Comparison of ENCODE assay signal across 8 mouse cellular contexts in the genomic region with DNA sequence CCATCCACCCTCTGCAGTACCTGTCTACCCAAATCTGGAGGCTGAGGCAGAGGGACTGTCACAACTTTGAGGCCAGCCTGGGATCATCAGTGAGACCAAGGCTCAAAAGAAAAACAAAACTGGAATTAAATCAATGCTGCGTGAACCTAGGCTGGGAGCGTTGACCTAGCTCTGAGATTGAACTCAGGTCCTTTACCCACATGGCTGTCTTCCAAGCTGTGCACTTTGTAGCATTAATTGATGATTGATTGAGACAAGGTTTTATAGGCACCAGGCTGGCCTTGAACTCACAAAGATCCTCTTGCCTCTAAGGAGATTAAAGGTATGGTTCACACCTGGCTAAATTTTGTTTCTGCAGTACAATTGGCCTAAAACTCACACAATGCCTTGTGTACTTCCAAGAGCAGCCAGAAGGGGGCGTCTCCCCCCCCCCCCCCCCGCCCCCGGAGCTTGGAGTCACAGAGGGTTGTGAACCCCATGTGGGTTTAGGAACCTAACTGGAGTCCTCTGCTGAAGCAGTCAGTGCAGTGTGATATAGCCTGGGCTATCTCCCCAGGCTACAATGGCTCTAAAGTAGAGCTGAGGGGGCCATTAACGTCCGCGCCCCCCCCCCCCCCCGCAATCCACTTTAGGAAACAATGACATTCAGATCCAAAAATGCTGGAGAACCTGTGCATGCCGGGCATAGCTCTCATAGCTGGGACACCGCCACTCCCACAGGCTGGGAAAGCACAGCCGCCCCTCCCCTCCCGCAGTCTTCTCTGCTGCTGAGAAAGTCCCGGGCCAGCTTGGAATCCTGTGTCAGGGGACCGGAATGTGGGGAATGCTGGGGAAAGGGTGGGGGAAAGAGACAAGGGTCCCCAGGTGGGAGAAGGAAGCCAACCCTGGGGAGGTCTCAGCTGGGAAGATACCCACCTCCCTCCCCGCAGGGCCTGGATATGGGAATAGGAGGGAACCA. TPM values are rescaled to one million over a fixed set of nuclear protein-coding genes. Genes with fewer than 3 reads are reported as not detected.
A peak's percentile ranks its signal among the peaks of the same experiment; 100 is the strongest.
DNase-seq lines count a peak whose midpoint lies in the region; ATAC-seq and TF ChIP-seq lines count a peak whose summit lies in the region.

No protein-coding gene starts in this region.

- peak; percentile 95 for DNase-seq in midbrain, embryonic 11.5 days (ENCODE audit: low spot score, missing footprints)
- DNase-seq in midbrain, embryonic 14.5 days = no peak
- DNase-seq in brain, embryonic 14.5 days (ENCODE audit: low read depth) = no peak
- peak; percentile 76 for DNase-seq in limb, embryonic 11.5 days (ENCODE audit: low spot score)
- no peak for DNase-seq in layer of hippocampus, postnatal 25 days (ENCODE audit: extremely low spot score in 1 of 2, low spot score in 1 of 2)
- no peak for DNase-seq in layer of hippocampus, postnatal 36 days

- H3K79me2 ChIP-seq in myocyte (ENCODE audit: control insufficient read depth, insufficient read depth) = no peaks in the 10 kb centered on the region

- H3K9me3 ChIP-seq in midbrain, embryonic 11.5 days (ENCODE audit: control insufficient read depth, low read length) = no peaks in the 10 kb centered on the region
- H3K9me3 ChIP-seq in midbrain, embryonic 14.5 days (ENCODE audit: control insufficient read depth, low read length) = no peaks in the 10 kb centered on the region
- no peaks in the 10 kb centered on the region for H3K9me3 ChIP-seq in heart, embryonic 13.5 days
- no peaks in the 10 kb centered on the region for H3K9me3 ChIP-seq in limb, embryonic 11.5 days (ENCODE audit: control insufficient read depth, low read length)

- no peak overlapping the region for H3K4me2 ChIP-seq in midbrain, embryonic 11.5 days
- H3K4me2 ChIP-seq in midbrain, embryonic 14.5 days (ENCODE audit: low read length) = no peak overlapping the region
- H3K4me2 ChIP-seq in heart, embryonic 13.5 days = peak overlapping the region; percentile 51
- no peak overlapping the region; the same call in 1 of the 2 replicates for H3K4me2 ChIP-seq in limb, embryonic 11.5 days (ENCODE audit: low read depth, severe bottlenecking)
- H3K4me2 ChIP-seq in myocyte (ENCODE audit: low read depth) = peak overlapping the region; percentile 73

- ATAC-seq in midbrain, embryonic 11.5 days (ENCODE audit: low FRiP score) = peak; percentile 31; the same call in 1 of the 2 replicates
- no peak for ATAC-seq in midbrain, embryonic 14.5 days (ENCODE audit: low FRiP score, low TSS enrichment)
- peak; percentile 17; the same call in 1 of the 2 replicates for ATAC-seq in heart, embryonic 13.5 days (ENCODE audit: extremely low read depth, insufficient number of reproducible peaks, low FRiP score, low TSS enrichment)
- ATAC-seq in limb, embryonic 11.5 days (ENCODE audit: insufficient number of reproducible peaks, low FRiP score, low TSS enrichment, low read depth) = 0 out of 2 replicates have a peak, but pooled peaks have one; percentile 36

- H3K27me3 ChIP-seq in midbrain, embryonic 11.5 days (ENCODE audit: control insufficient read depth, insufficient read depth, low read length) = no peaks in the 10 kb centered on the region
- no peaks in the 10 kb centered on the region for H3K27me3 ChIP-seq in midbrain, embryonic 14.5 days (ENCODE audit: control insufficient read depth, insufficient read depth, low read length)
- no peaks in the 10 kb centered on the region for H3K27me3 ChIP-seq in heart, embryonic 13.5 days (replicated peaks)
- no peaks in the 10 kb centered on the region for H3K27me3 ChIP-seq in limb, embryonic 11.5 days (ENCODE audit: control insufficient read depth, insufficient read depth, low read length)
- no peaks in the 10 kb centered on the region for H3K27me3 ChIP-seq in myocyte (ENCODE audit: control insufficient read depth, insufficient read depth, insufficient read length)

- peak; percentile 43; the same call in 1 of the 2 replicates for TF ChIP-seq CTCF in brain, embryonic 14.5 days (IDR thresholded peaks at IDR 0.05; ENCODE audit: borderline replicate concordance, extremely low read depth, insufficient read depth, insufficient read length)

- no peaks in the 10 kb centered on the region for H3K36me3 ChIP-seq in midbrain, embryonic 11.5 days (ENCODE audit: control insufficient read depth, insufficient read depth, low read length)
- H3K36me3 ChIP-seq in midbrain, embryonic 14.5 days (ENCODE audit: control insufficient read depth, insufficient read depth, low read length) = no peaks in the 10 kb centered on the region
- H3K36me3 ChIP-seq in heart, embryonic 13.5 days = no peaks in the 10 kb centered on the region
- H3K36me3 ChIP-seq in limb, embryonic 11.5 days (ENCODE audit: control insufficient read depth, insufficient read depth, low read length) = no peaks in the 10 kb centered on the region
- no peaks in the 10 kb centered on the region for H3K36me3 ChIP-seq in myocyte (ENCODE audit: control insufficient read depth, insufficient read depth)

- no peak overlapping the region for H3K4me3 ChIP-seq in midbrain, embryonic 11.5 days (ENCODE audit: low read depth, low read length)
- H3K4me3 ChIP-seq in midbrain, embryonic 14.5 days (replicated peaks; ENCODE audit: low read depth, low read length) = no peak overlapping the region
- no peak overlapping the region; the same call in 1 of the 2 replicates for H3K4me3 ChIP-seq in heart, embryonic 13.5 days
- H3K4me3 ChIP-seq in limb, embryonic 11.5 days (ENCODE audit: low read depth, low read length) = no peak overlapping the region
- H3K4me3 ChIP-seq in myocyte = peak overlapping the region; percentile 4

- H3K27ac ChIP-seq in midbrain, embryonic 11.5 days (ENCODE audit: low read depth, low read length) = no peak overlapping the region; the same call in 1 of the 2 replicates
- H3K27ac ChIP-seq in midbrain, embryonic 14.5 days (replicated peaks; ENCODE audit: low read depth, low read length) = no peak overlapping the region
- H3K27ac ChIP-seq in heart, embryonic 13.5 days (replicated peaks) = peak overlapping the region; percentile 92
- H3K27ac ChIP-seq in limb, embryonic 11.5 days (replicated peaks; ENCODE audit: low read depth, low read length) = no peak overlapping the region

- WGBS in midbrain, embryonic 11.5 days = 16% methylated on average over 13 of the region's 16 CpGs
- 14% methylated on average over 15 of the region's 16 CpGs for WGBS in midbrain, embryonic 14.5 days
- 15% methylated on average over 13 of the region's 16 CpGs for WGBS in heart, embryonic 13.5 days
- WGBS in limb, embryonic 11.5 days = 25% methylated on average over 10 of the region's 16 CpGs

- no peaks in the 10 kb centered on the region; the same call in 1 of the 2 replicates for H3K4me1 ChIP-seq in midbrain, embryonic 11.5 days (ENCODE audit: control insufficient read depth, insufficient read depth, low read length)
- no peaks in the 10 kb centered on the region for H3K4me1 ChIP-seq in midbrain, embryonic 14.5 days (ENCODE audit: control insufficient read depth, insufficient read depth, low read length)
- peaks cover 58% of the 10 kb centered on the region for H3K4me1 ChIP-seq in heart, embryonic 13.5 days
- H3K4me1 ChIP-seq in limb, embryonic 11.5 days (ENCODE audit: control insufficient read depth, insufficient read depth, low read length) = no peaks in the 10 kb centered on the region

- no peak overlapping the region for H3ac ChIP-seq in myocyte (ENCODE audit: control insufficient read depth, insufficient read length)

- TF ChIP-seq POLR2A in brain, embryonic 14.5 days (IDR thresholded peaks at IDR 0.05; ENCODE audit: borderline replicate concordance, extremely low read depth, insufficient read depth, insufficient read length, poor library complexity, severe bottlenecking) = no peak
- TF ChIP-seq POLR2A in myocyte (IDR thresholded peaks at IDR 0.05; ENCODE audit: insufficient read length, low read depth) = no peak

- H3K9ac ChIP-seq in midbrain, embryonic 11.5 days (ENCODE audit: low read length) = no peak overlapping the region
- H3K9ac ChIP-seq in midbrain, embryonic 14.5 days (replicated peaks; ENCODE audit: low read length) = no peak overlapping the region
- peak overlapping the region; percentile 71 for H3K9ac ChIP-seq in heart, embryonic 13.5 days
- no peak overlapping the region for H3K9ac ChIP-seq in limb, embryonic 11.5 days (ENCODE audit: low read length)

TF ChIP-seq in myocyte, 11 proteins besides CTCF, POLR2A, EP300 and RAD21 (continues in another document):
- no peak for TF ChIP-seq E2F4 (IDR thresholded peaks at IDR 0.05; ENCODE audit: insufficient read depth)
- TF ChIP-seq POLR2AphosphoS2 (IDR thresholded peaks at IDR 0.05; ENCODE audit: insufficient read length, low read depth) = no peak

RNA-seq across cellular contexts. Expression of a gene that starts 31.0 kb away (rescaled TPM):
- 10.1 and 11.3 TPM in 2 replicates for polyA plus RNA-seq in midbrain, embryonic 11.5 days (2014; fragmentation: Nextera tagmentation; extraction: Ambion mirVana)
- polyA plus RNA-seq in midbrain, embryonic 14.5 days (2014; fragmentation: Nextera tagmentation; extraction: Ambion mirVana) = 4.3 and 8.0 TPM in 2 replicates
- polyA plus RNA-seq in brain, embryonic 14.5 days (2012; rRNA removed) = 8.4 and 8.5 TPM in 2 replicates
- 29.2 and 33.9 TPM in 2 replicates for polyA plus RNA-seq in heart, embryonic 13.5 days (2015; fragmentation: Nextera tagmentation; extraction: Ambion mirVana)
- polyA plus RNA-seq in limb, embryonic 11.5 days (2014; fragmentation: Nextera tagmentation; extraction: Ambion mirVana) = 10.9 and 12.3 TPM in 2 replicates
- polyA plus RNA-seq in myocyte (2012; fragmentation: generic; extraction: Trizol) = 52.2 TPM
- total RNA-seq in layer of hippocampus, postnatal 25 days (2021) = 10 to 100 TPM; 15.0 to 16.7 TPM
- total RNA-seq in layer of hippocampus, postnatal 36 days (2021) = 10 to 100 TPM; 17.7 to 19.1 TPM

RNA-seq across cellular contexts. Expression of a gene that starts 42.8 kb away (rescaled TPM):
- polyA plus RNA-seq in midbrain, embryonic 11.5 days (2014; fragmentation: Nextera tagmentation; extraction: Ambion mirVana) = 19.4 and 19.7 TPM in 2 replicates
- 13.9 and 20.0 TPM in 2 replicates for polyA plus RNA-seq in midbrain, embryonic 14.5 days (2014; fragmentation: Nextera tagmentation; extraction: Ambion mirVana)
- polyA plus RNA-seq in brain, embryonic 14.5 days (2012; rRNA removed) = 58.8 and 72.3 TPM in 2 replicates
- 24.8 and 26.7 TPM in 2 replicates for polyA plus RNA-seq in heart, embryonic 13.5 days (2015; fragmentation: Nextera tagmentation; extraction: Ambion mirVana)
- polyA plus RNA-seq in limb, embryonic 11.5 days (2014; fragmentation: Nextera tagmentation; extraction: Ambion mirVana) = 23.3 and 26.7 TPM in 2 replicates
- 65.2 TPM for polyA plus RNA-seq in myocyte (2012; fragmentation: generic; extraction: Trizol)
- 10 to 100 TPM; 17.5 to 19.6 TPM for total RNA-seq in layer of hippocampus, postnatal 25 days (2021)
- total RNA-seq in layer of hippocampus, postnatal 36 days (2021) = 10 to 100 TPM; 19.6 to 19.7 TPM

RNA-seq across cellular contexts. Expression of a gene that starts 53.9 kb away (rescaled TPM):
- 6.6 and 7.0 TPM in 2 replicates for polyA plus RNA-seq in midbrain, embryonic 11.5 days (2014; fragmentation: Nextera tagmentation; extraction: Ambion mirVana)
- 11.5 and 11.6 TPM in 2 replicates for polyA plus RNA-seq in midbrain, embryonic 14.5 days (2014; fragmentation: Nextera tagmentation; extraction: Ambion mirVana)
- polyA plus RNA-seq in brain, embryonic 14.5 days (2012; rRNA removed) = 13.3 and 13.6 TPM in 2 replicates
- polyA plus RNA-seq in heart, embryonic 13.5 days (2015; fragmentation: Nextera tagmentation; extraction: Ambion mirVana) = 1.4 TPM in 2 replicates
- polyA plus RNA-seq in limb, embryonic 11.5 days (2014; fragmentation: Nextera tagmentation; extraction: Ambion mirVana) = 4.6 and 4.8 TPM in 2 replicates
- polyA plus RNA-seq in myocyte (2012; fragmentation: generic; extraction: Trizol) = 0.47 TPM
- total RNA-seq in layer of hippocampus, postnatal 25 days (2021) = 100 to 1,000 TPM; 180 to 184 TPM
- 100 to 1,000 TPM; 161 to 175 TPM for total RNA-seq in layer of hippocampus, postnatal 36 days (2021)

Comparison
In these comparisons a context has a peak if more than half of its experiments do, and no peak if none do; other contexts are left out.
1. DNase-seq: peak in midbrain, embryonic 11.5 days (single experiment) and limb, embryonic 11.5 days (single experiment); none in midbrain, embryonic 14.5 days (single experiment), brain, embryonic 14.5 days (single experiment), layer of hippocampus, postnatal 25 days (0 of 2) and layer of hippocampus, postnatal 36 days (0 of 2).
2. H3K4me2 ChIP-seq: peak in heart, embryonic 13.5 days (single experiment) and myocyte (single experiment); none in midbrain, embryonic 11.5 days (single experiment), midbrain, embryonic 14.5 days (single experiment) and limb, embryonic 11.5 days (single experiment).